Mouse (Mus musculus) heart, embryonic 15.5 days (tissue): Measurements from ENCODE around the gene Islr. TPM values are rescaled to one million over a fixed set of nuclear protein-coding genes. Genes with fewer than 3 reads are reported as not detected.

Experiments used
- ATAC-seq: fragments of 200-750 bp; cut with Nextera tagmentation; replicated peaks from 2 replicates; pipeline ENCODE4 v1.8.0; 2017; ENCODE audit warnings: low read depth, moderate TSS enrichment; ENCODE audit not compliant: insufficient number of reproducible peaks, insufficient read depth, low FRiP score
- H3K27ac ChIP-seq: fragments of 300-500 bp; sonication (generic); 2 replicates; pipeline ENCODE4 v1.5.1; 2015; ENCODE audit warnings: mild to moderate bottlenecking, inconsistent platforms
- H3K27me3 ChIP-seq: fragments of 300-500 bp; sonication (generic); 2 replicates; pipeline ENCODE4 v1.6.1; 2015; ENCODE audit warnings: inconsistent platforms
- H3K36me3 ChIP-seq: fragments of 300-500 bp; sonication (generic); 2 replicates; pipeline ENCODE4 v1.6.1; 2015; ENCODE audit warnings: mild to moderate bottlenecking, inconsistent platforms
- H3K4me1 ChIP-seq: fragments of 300-500 bp; sonication (generic); replicated peaks from 2 replicates; pipeline ENCODE4 v1.6.1; 2015; ENCODE audit warnings: inconsistent platforms
- H3K4me2 ChIP-seq: fragments of 300-500 bp; sonication (generic); 2 replicates; pipeline ENCODE4 v1.6.1; 2015; ENCODE audit warnings: inconsistent platforms, mild to moderate bottlenecking, moderate library complexity
- H3K4me3 ChIP-seq: fragments of 300-500 bp; sonication (generic); 2 replicates; pipeline ENCODE4 v1.5.1; 2015; ENCODE audit warnings: mild to moderate bottlenecking, inconsistent platforms
- H3K9ac ChIP-seq: fragments of 300-500 bp; sonication (generic); 2 replicates; pipeline ENCODE4 v1.6.1; 2015; ENCODE audit warnings: mild to moderate bottlenecking, inconsistent platforms
- H3K9me3 ChIP-seq: fragments of 300-500 bp; sonication (generic); replicated peaks from 2 replicates; pipeline ENCODE4 v1.6.1; 2016; ENCODE audit warnings: inconsistent platforms
- WGBS: fragments of 180-500 bp; shearing (Covaris S2); methylation state at CpG from one replicate; pipeline ENCODE4 v1.1.7; 2015; ENCODE audit warnings: mixed read lengths; 5-methylcytosine and 5-hydroxymethylcytosine counted together
- polyA plus RNA-seq: library from polyadenylated mRNA; unstranded; fragments of >200 nt; fragmentation: Nextera tagmentation; extraction: Ambion mirVana; gene quantifications from 2 replicates; pipeline ENCODE4 v1.2.1, GENCODE M21; 2015

The Islr gene
- polyA plus RNA-seq, 1 experiment from 2014 or later = 28.4 TPM

DNA sequence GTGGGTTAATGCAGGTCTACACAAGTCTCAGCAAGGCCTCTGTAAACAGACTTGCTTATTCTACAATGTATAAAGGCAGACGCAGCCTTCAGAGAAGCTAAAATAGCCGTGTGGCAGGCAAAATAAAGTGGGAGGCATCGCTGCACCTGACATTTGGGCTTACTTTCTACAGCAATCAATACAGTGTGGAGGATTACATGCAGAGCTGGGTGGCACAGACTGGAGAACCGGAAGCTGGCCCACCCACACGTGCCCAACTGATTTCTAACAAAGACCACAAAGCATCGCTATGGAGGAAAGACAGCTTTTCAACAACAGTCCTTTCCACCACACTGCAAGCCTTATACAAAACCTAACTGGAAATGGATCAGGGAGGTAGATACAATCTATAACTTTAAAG, 19.6 kb downstream of the Islr start:
- Histone ChIP-seq H3K27ac (no peak overlapping the region), H3K27me3 (0 out of 2 replicates have a peak, but pooled peaks cover 3% of the 10 kb centered on the region), H3K9ac (no peak overlapping the region), H3K9me3 (no peaks in the 10 kb centered on the region), H3K36me3 (no peaks in the 10 kb centered on the region), H3K4me2 (no peak overlapping the region), H3K4me3 (no peak overlapping the region), H3K4me1 (no peaks in the 10 kb centered on the region)
- no peak for ATAC-seq
- WGBS = 83% methylated on average over 6 of the region's 6 CpGs

DNA sequence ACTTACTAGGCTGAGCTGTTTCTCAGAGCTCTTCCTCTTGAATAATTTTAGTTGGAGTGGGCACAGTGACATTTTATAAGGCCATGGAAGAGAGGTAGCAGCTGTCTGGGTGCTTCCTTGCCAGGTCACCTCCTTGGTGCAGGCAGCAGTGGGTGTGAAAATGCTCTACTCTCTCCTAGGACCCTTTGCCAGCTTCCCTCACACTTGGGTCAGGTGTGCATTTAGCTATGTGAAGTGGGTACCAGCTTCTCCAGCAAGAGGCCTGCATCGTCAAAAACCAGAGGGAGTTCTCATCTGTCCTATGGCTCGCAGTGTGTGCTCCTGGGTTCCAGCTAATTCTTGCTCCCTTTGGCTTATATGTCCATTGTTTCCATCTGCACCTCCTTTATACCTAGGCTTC, 24.7 kb downstream of the Islr start:
- Histone ChIP-seq H3K9me3 (no peaks in the 10 kb centered on the region), H3K27me3 (no peaks in the 10 kb centered on the region), H3K4me1 (0 out of 2 replicates have a peak, but pooled peaks cover 6% of the 10 kb centered on the region), H3K4me3 (no peak overlapping the region), H3K9ac (no peak overlapping the region), H3K27ac (no peak overlapping the region), H3K36me3 (no peaks in the 10 kb centered on the region), H3K4me2 (no peak overlapping the region)
- WGBS = 89% methylated on average over 2 of the region's 2 CpGs
- no peak for ATAC-seq

DNA sequence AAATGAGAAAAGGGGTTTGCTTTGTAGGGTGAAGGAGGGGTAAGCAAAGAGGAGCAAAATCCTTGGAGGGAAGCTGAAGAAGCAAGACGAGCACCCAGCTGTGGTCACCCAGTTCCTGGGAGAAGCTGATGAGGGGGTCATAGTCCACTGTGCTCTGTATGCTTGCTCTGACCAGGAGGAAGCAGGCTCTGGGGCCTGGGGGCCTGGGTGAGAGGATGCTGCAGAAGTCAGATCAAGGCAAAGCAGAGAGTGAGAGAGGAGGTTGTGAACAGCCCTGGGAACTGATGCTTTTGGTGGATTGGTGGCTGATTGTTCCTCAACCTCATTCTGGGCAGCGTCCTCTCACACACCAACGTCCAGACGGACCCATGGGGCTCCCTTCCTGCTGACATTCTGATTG, 26.9 kb downstream of the Islr start:
- Histone ChIP-seq H3K4me3 (no peak overlapping the region), H3K4me2 (no peak overlapping the region), H3K27me3 (no peaks in the 10 kb centered on the region), H3K36me3 (no peaks in the 10 kb centered on the region), H3K27ac (no peak overlapping the region), H3K9ac (no peak overlapping the region), H3K4me1 (0 out of 2 replicates have a peak, but pooled peaks cover 6% of the 10 kb centered on the region), H3K9me3 (no peaks in the 10 kb centered on the region)
- 70% methylated on average over 4 of the region's 4 CpGs for WGBS
- ATAC-seq = no peak

DNA sequence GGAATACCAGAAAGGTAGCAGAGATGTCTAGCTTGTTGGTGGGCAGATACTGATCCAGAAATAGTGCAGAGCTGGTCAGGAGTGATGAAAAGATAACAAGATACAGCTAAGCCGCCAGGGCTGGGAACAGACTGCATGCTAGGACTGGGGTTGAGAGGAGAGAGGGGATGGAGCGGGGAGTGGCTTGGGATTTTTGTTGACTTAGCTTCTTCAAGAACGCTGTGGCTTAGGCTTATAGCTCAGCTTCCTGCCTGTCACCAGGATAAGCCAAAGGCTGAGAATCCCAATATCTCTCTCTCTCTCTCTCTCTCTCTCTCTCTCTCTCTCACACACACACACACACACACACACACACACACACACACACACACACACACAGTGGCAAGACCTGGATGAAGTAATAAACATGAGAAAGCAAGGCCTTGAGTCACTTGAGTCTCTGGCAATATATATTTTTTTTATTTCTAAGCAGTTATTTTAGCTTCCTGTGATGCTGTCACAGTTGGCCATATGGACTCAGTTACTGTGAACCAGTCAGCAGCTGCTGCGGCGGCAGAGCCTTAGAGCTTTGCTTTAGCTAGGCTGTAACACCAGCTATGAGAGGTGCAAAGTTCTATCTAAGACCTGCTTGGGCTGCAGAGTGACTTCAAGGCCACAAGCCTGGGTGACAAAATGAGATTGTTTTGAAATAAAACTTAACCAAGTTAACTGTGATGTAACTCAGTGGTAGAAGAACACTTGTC, 28.2 kb downstream of the Islr start:
- Histone ChIP-seq H3K9ac (no peak overlapping the region), H3K9me3 (no peaks in the 10 kb centered on the region), H3K27me3 (no peaks in the 10 kb centered on the region), H3K4me1 (0 out of 2 replicates have a peak, but pooled peaks cover 6% of the 10 kb centered on the region), H3K36me3 (no peaks in the 10 kb centered on the region), H3K27ac (no peak overlapping the region), H3K4me2 (no peak overlapping the region), H3K4me3 (no peak overlapping the region)
- 43% methylated on average over 5 of the region's 5 CpGs for WGBS
- no peak; the same call in 1 of the 2 replicates for ATAC-seq

- Histone ChIP-seq H3K4me2 (no peak overlapping the region), H3K4me3 (no peak overlapping the region), H3K36me3 (no peaks in the 10 kb centered on the region), H3K9me3 (no peaks in the 10 kb centered on the region), H3K9ac (no peak overlapping the region), H3K27me3 (no peaks in the 10 kb centered on the region), H3K27ac (no peak overlapping the region), H3K4me1 (0 out of 2 replicates have a peak, but pooled peaks cover 6% of the 10 kb centered on the region)
- no peak for ATAC-seq
- WGBS = 26% methylated on average over 5 of the region's 5 CpGs
Observed at GRCm38 (mm10) chr9:58174818-58175251, 29.3 kb downstream of the Islr start.

DNA sequence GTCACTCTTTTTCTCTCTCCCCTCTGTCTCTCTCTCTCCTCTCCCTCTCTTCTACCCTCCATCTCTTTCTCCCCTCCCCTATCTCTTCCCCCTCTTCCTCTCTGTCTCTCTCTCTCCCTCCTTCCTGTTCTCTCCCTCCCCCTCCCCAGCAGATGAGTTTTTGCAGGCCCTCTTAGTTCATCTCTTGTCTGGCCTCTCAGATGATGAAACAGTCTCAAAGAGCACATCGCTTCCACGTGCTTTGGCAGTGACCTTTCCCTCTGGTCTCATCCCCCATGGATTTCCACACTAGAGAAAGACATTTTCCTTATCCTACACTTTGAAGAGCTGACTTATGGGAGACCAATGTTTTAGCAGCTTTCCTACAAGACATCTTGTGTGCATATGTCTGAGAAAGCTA, 31.2 kb downstream of the Islr start:
- 65% methylated on average over 2 of the region's 2 CpGs for WGBS
- 0 out of 2 replicates have a peak, but pooled peaks cover 6% of the 10 kb centered on the region for H3K4me1 ChIP-seq
- H3K27ac ChIP-seq = no peak overlapping the region
- no peak overlapping the region for H3K9ac ChIP-seq
- no peaks in the 10 kb centered on the region for H3K9me3 ChIP-seq
- H3K4me2 ChIP-seq = no peak overlapping the region
- H3K36me3 ChIP-seq = no peaks in the 10 kb centered on the region
- no peak for ATAC-seq
- no peaks in the 10 kb centered on the region for H3K27me3 ChIP-seq
- no peak overlapping the region for H3K4me3 ChIP-seq

DNA sequence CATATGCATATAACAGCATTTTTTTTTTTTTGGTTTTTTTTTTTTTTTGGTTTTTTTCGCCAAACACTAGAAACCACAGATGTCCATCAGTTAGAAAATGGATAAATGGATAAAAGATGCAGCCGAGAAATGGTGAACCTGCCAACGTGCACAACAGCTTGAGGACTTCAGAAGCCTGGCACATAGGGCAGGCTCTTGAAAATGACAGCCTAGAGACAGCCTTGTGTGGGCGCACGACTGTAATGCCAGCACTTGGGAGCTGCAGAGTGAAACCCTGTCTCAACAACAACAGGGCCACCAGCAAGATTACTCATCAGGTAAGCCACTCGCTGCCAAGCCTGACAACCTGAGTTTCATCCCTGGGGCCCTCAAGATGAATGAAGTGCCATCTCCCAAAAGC, 34.7 kb downstream of the Islr start:
- Histone ChIP-seq H3K4me3 (no peak overlapping the region), H3K27ac (no peak overlapping the region), H3K9ac (no peak overlapping the region), H3K4me1 (no peaks in the 10 kb centered on the region), H3K27me3 (no peaks in the 10 kb centered on the region), H3K4me2 (no peak overlapping the region), H3K36me3 (no peaks in the 10 kb centered on the region), H3K9me3 (no peaks in the 10 kb centered on the region)
- ATAC-seq = no peak
- WGBS = 80% methylated on average over 6 of the region's 6 CpGs

DNA sequence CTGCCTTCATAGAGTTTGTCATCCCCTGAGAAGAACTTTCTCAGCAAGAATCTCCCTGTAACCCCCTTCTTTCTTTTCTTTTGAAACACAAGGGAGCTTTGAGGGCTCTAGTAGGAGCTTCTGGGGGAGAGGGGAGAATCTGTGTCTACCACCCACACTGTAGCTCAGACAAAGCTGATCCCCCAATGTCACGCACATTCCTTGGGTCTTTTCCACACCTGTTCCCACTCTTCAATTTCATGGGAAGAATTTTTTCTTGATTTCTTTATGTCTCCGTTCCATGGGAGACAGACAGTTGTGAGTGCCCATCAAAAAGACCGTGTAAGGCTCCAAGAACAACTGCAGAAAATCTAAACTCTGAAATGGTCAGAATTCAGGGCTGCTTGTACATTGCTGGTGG, 35.2 kb downstream of the Islr start:
- Histone ChIP-seq H3K4me2 (no peak overlapping the region), H3K27ac (no peak overlapping the region), H3K36me3 (no peaks in the 10 kb centered on the region), H3K27me3 (no peaks in the 10 kb centered on the region), H3K9me3 (no peaks in the 10 kb centered on the region), H3K9ac (no peak overlapping the region), H3K4me3 (no peak overlapping the region), H3K4me1 (no peaks in the 10 kb centered on the region)
- ATAC-seq = no peak
- 71% methylated on average over 3 of the region's 3 CpGs for WGBS

- no peak for ATAC-seq
- Histone ChIP-seq H3K9ac (no peak overlapping the region), H3K9me3 (no peaks in the 10 kb centered on the region), H3K4me1 (no peaks in the 10 kb centered on the region), H3K36me3 (no peaks in the 10 kb centered on the region), H3K27me3 (no peaks in the 10 kb centered on the region), H3K4me2 (no peak overlapping the region), H3K4me3 (no peak overlapping the region), H3K27ac (no peak overlapping the region)
- 84% methylated on average over 1 of the region's 1 CpGs for whole genome bisulfite sequencing
Observed at GRCm38 (mm10) chr9:58165779-58166178, 38.3 kb downstream of the Islr start.

- Histone ChIP-seq H3K27me3 (no peaks in the 10 kb centered on the region), H3K4me1 (peaks cover 21% of the 10 kb centered on the region), H3K4me3 (no peak overlapping the region), H3K9me3 (no peaks in the 10 kb centered on the region), H3K4me2 (no peak overlapping the region), H3K36me3 (no peaks in the 10 kb centered on the region), H3K27ac (no peak overlapping the region), H3K9ac (no peak overlapping the region)
- 54% methylated on average over 5 of the region's 5 CpGs for WGBS
- no peak for ATAC-seq
Observed at GRCm38 (mm10) chr9:58163146-58163545, 41.0 kb downstream of the Islr start.

DNA sequence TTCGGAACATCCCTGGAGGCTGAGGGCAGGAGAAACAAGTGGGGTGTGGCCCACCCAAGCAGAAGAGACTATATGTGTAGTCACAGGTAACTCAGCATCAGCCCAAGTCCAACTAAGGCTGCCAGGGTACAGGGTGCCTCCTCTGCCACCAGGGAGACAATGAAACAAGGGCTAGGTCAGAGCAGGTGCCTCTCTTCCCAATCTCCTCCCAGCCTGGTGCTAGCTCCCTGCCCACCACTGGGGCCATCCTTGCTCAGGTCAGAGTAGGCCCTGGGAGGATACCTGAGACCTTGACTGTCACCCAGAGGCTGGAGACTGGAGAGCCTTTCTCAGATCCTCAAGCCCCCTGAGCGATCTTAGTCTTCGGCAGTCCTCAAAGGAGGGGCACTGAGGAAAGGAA, 41.9 kb downstream of the Islr start:
- no peak overlapping the region for H3K4me2 ChIP-seq
- WGBS = 87% methylated on average over 3 of the region's 3 CpGs

DNA sequence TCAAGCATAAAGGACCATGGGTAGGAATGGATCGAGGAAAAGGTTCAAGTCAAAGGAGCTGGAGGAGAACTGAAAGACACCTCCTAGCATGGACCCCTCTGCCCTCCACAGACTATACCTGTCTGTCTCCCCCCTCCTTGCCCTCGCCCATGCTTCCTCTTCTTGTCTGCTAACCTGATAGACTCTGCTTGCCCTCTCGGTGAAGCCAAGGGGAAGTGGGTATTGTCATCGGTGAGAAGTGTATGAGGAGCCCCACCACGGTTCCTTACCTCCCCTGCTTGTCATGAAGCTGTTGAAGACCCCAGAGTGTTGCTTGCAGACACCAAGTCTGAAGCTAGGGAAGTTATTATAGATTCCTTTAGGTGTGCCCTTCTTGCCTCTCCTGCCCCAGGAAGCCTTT, 43.8 kb downstream of the Islr start:
- WGBS = 56% methylated on average over 5 of the region's 5 CpGs
- Histone ChIP-seq H3K27me3 (no peaks in the 10 kb centered on the region), H3K36me3 (no peaks in the 10 kb centered on the region), H3K27ac (peak overlapping the region; percentile 84), H3K9me3 (no peaks in the 10 kb centered on the region), H3K4me1 (peaks cover 27% of the 10 kb centered on the region), H3K9ac (no peak overlapping the region), H3K4me2 (no peak overlapping the region), H3K4me3 (no peak overlapping the region)
- no peak for ATAC-seq

More for the DNA sequence above, 41.9 kb downstream of the Islr start:
- H3K9ac ChIP-seq = no peak overlapping the region
- H3K4me1 ChIP-seq = peaks cover 21% of the 10 kb centered on the region
- H3K4me3 ChIP-seq = no peak overlapping the region
- no peaks in the 10 kb centered on the region for H3K36me3 ChIP-seq
- no peaks in the 10 kb centered on the region for H3K27me3 ChIP-seq
- no peak for ATAC-seq
- H3K27ac ChIP-seq = no peak overlapping the region
- no peaks in the 10 kb centered on the region for H3K9me3 ChIP-seq
